Mouse (Mus musculus): ENCODE measurements around the gene Mecom.

DNA sequence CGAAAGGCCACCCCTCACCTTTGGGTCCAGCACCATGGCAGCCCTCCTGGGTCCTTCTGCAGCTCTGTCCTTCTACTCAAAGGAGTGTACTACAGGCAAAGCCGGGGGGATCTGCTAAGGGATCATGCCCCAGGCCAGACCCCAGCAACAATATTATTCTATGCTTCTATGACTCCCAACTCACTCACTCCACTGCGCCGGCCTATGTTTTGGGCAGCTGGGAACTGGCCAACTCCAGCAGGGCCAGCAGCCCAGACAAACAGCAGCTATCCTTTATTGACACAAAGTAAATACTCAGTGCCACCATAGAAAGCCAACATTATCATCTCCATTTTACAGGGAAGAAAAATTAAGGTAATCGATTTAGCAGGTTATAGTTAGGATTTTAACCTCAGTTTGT, 186.6 kb downstream of the Mecom start:
- no peak for TF ChIP-seq FLI1 (IDR thresholded peaks at IDR 0.05; ENCODE audit: low read length)
- TF ChIP-seq GATA1 (IDR thresholded peaks at IDR 0.05; ENCODE audit: borderline replicate concordance, low read length) = no peak
